Mouse (Mus musculus): ENCODE results near the gene Ninj1.

DNA sequence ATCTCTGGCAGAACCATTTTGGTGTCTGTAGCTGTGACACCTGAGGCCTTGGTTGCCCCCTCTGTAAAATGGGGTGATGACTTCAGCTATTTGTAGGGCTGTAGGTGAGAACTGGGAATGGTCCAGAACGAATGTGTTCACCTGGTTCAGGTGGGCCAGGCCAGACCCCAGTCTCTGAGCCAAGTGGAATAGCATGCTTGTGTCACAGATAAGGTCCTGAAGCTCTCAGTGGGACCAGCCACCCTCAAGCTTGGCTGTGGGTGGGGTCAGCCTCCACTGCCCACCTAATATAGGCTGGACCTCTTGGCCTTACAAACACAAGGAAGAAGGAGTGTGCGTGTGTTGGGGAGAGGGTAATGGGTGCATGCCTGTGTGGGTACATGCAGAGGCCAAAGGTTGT lies 19.1 kb downstream of the Ninj1 start:
- TF ChIP-seq CTCF (IDR thresholded peaks at IDR 0.05; ENCODE audit: borderline replicate concordance, extremely low read depth, insufficient read depth, insufficient read length), result no peak
- no peak for TF ChIP-seq POLR2A (IDR thresholded peaks at IDR 0.05; ENCODE audit: borderline replicate concordance, extremely low read depth, insufficient read depth, insufficient read length, poor library complexity, severe bottlenecking)

Measured in brain, embryonic 14.5 days (tissue).